7 mouse cellular contexts compared by ENCODE assay signal in genomic region chr8:70696019-70696885, GRCm38 (mm10). TPM values are rescaled to one million over a fixed set of nuclear protein-coding genes. Genes with fewer than 3 reads are reported as not detected.
DNase-seq lines count a peak whose midpoint lies in the region; ATAC-seq and TF ChIP-seq lines count a peak whose summit lies in the region.

No protein-coding gene starts in this region.

- H3K9me3 ChIP-seq in intestine, embryonic 15.5 days, result no peaks in the 10 kb centered on the region
- no peaks in the 10 kb centered on the region for H3K9me3 ChIP-seq in liver, postnatal 0 days (ENCODE audit: low read length)

- peak; percentile 20 for ATAC-seq in intestine, embryonic 15.5 days
- ATAC-seq in liver, postnatal 0 days, result peak; percentile 9; the same call in 1 of the 2 replicates

- 3% methylated on average over 31 of the region's 31 CpGs for WGBS in intestine, embryonic 15.5 days
- WGBS in liver, postnatal 0 days (ENCODE audit: insufficient replicate concordance), result 3% methylated on average over 31 of the region's 31 CpGs
- 7% methylated on average over 31 of the region's 31 CpGs for WGBS in olfactory bulb, adult 2 months

- peak overlapping the region; percentile 100 for H3K27ac ChIP-seq in gastrocnemius, adult 2 months
- H3K27ac ChIP-seq in intestine, embryonic 15.5 days, result peak overlapping the region; percentile 91
- peak overlapping the region; percentile 99 for H3K27ac ChIP-seq in liver, postnatal 0 days (ENCODE audit: low read depth)
- peak overlapping the region; percentile 70 for H3K27ac ChIP-seq in olfactory bulb, adult 2 months (ENCODE audit: insufficient read depth, low read depth, low read length)

- DNase-seq in ZHBTc4 (ENCODE audit: low read depth, low spot score), result peak; percentile 93
- peak; percentile 74 for DNase-seq in cerebellum, adult 9-11 months
- peak; percentile 87 for DNase-seq in gastrocnemius, adult 2 months
- DNase-seq in liver, postnatal 0 days, result peak; percentile 90
- peak; percentile 90 for DNase-seq in thymus, postnatal 4 days

- H3K27me3 ChIP-seq in intestine, embryonic 15.5 days (replicated peaks), result no peaks in the 10 kb centered on the region
- H3K27me3 ChIP-seq in liver, postnatal 0 days (ENCODE audit: insufficient read depth, low read length), result no peaks in the 10 kb centered on the region

- no peak for TF ChIP-seq POLR2A in olfactory bulb, adult 2 months (IDR thresholded peaks at IDR 0.05; ENCODE audit: insufficient read depth, low read depth, low read length)

- peak overlapping the region; percentile 61 for H3K4me2 ChIP-seq in intestine, embryonic 15.5 days (replicated peaks)
- peak overlapping the region; percentile 65 for H3K4me2 ChIP-seq in liver, postnatal 0 days (ENCODE audit: low read depth, low read length)

- intact Hi-C loops in gastrocnemius, adult 2 months (cut with DNase I), result no loop called here

- H3K9ac ChIP-seq in intestine, embryonic 15.5 days, result peak overlapping the region; percentile 49
- H3K9ac ChIP-seq in liver, postnatal 0 days (replicated peaks), result peak overlapping the region; percentile 16

- H3K36me3 ChIP-seq in intestine, embryonic 15.5 days, result 0 out of 2 replicates have a peak, but pooled peaks cover 2% of the 10 kb centered on the region
- H3K36me3 ChIP-seq in liver, postnatal 0 days (replicated peaks; ENCODE audit: insufficient read depth, low read length), result no peaks in the 10 kb centered on the region

- H3K4me1 ChIP-seq in intestine, embryonic 15.5 days (replicated peaks), result peaks cover 47% of the 10 kb centered on the region
- peaks cover 52% of the 10 kb centered on the region for H3K4me1 ChIP-seq in liver, postnatal 0 days (ENCODE audit: insufficient read depth)
- H3K4me1 ChIP-seq in olfactory bulb, adult 2 months (ENCODE audit: control insufficient read depth, insufficient read depth, low read length), result peaks cover 31% of the 10 kb centered on the region

- peak overlapping the region; percentile 61 for H3K4me3 ChIP-seq in gastrocnemius, adult 2 months
- peak overlapping the region; percentile 20 for H3K4me3 ChIP-seq in intestine, embryonic 15.5 days (replicated peaks)
- peak overlapping the region; percentile 22 for H3K4me3 ChIP-seq in liver, postnatal 0 days (ENCODE audit: low read depth, low read length)
- peak overlapping the region; percentile 24 for H3K4me3 ChIP-seq in olfactory bulb, adult 2 months (ENCODE audit: insufficient read depth, low read depth, low read length)

- TF ChIP-seq EP300 in liver, postnatal 0 days (IDR thresholded peaks at IDR 0.05; ENCODE audit: low read depth), result peak; percentile 38; the same call in 1 of the 2 replicates

- TF ChIP-seq CTCF in gastrocnemius, adult 2 months (IDR thresholded peaks at IDR 0.05), result no peak
- no peak for TF ChIP-seq CTCF in liver, postnatal 0 days (IDR thresholded peaks at IDR 0.05; ENCODE audit: low read depth)
- TF ChIP-seq CTCF in olfactory bulb, adult 2 months (IDR thresholded peaks at IDR 0.05; ENCODE audit: insufficient read depth, low read depth, low read length), result no peak

RNA-seq across cellular contexts. Expression of gene Jund, which starts 2.5 kb away (rescaled TPM):
- 10 to 100 TPM; 35.5 to 54.5 TPM for total RNA-seq in gastrocnemius, adult 2 months (2021)
- polyA plus RNA-seq in intestine, embryonic 15.5 days (2015; fragmentation: Nextera tagmentation; extraction: Ambion mirVana), result 83.7 and 88.8 TPM in 2 replicates
- 19.6 and 38.4 TPM in 2 replicates for polyA plus RNA-seq in liver, postnatal 0 days (2015; fragmentation: Nextera tagmentation; extraction: Ambion mirVana)
- not detected in 2 replicates for polyA plus RNA-seq in olfactory bulb, adult 2 months (2012; ENCODE audit: insufficient read depth, insufficient read length, low replicate concordance, missing spikeins)

RNA-seq across cellular contexts. Expression of gene Iqcn, which starts 7.0 kb away (rescaled TPM):
- not detected for total RNA-seq in gastrocnemius, adult 2 months (2021)
- not detected in 2 replicates for polyA plus RNA-seq in intestine, embryonic 15.5 days (2015; fragmentation: Nextera tagmentation; extraction: Ambion mirVana)
- 0.02 TPM in 1 of 2 replicates, not detected in the other for polyA plus RNA-seq in liver, postnatal 0 days (2015; fragmentation: Nextera tagmentation; extraction: Ambion mirVana)
- polyA plus RNA-seq in olfactory bulb, adult 2 months (2012; ENCODE audit: insufficient read depth, insufficient read length, low replicate concordance, missing spikeins), result not detected in 2 replicates

RNA-seq across cellular contexts. Expression of gene Gm3336, which starts 22.1 kb away (rescaled TPM):
- not detected for total RNA-seq in gastrocnemius, adult 2 months (2021)
- polyA plus RNA-seq in intestine, embryonic 15.5 days (2015; fragmentation: Nextera tagmentation; extraction: Ambion mirVana), result 2.1 and 2.5 TPM in 2 replicates
- 0.22 and 0.25 TPM in 2 replicates for polyA plus RNA-seq in liver, postnatal 0 days (2015; fragmentation: Nextera tagmentation; extraction: Ambion mirVana)
- not detected in 2 replicates for polyA plus RNA-seq in olfactory bulb, adult 2 months (2012; ENCODE audit: insufficient read depth, insufficient read length, low replicate concordance, missing spikeins)

RNA-seq across cellular contexts. Expression of gene Lsm4, which starts 23.2 kb away (rescaled TPM):
- 10 to 100 TPM; 61.7 to 65.6 TPM for total RNA-seq in gastrocnemius, adult 2 months (2021)
- 286 and 323 TPM in 2 replicates for polyA plus RNA-seq in intestine, embryonic 15.5 days (2015; fragmentation: Nextera tagmentation; extraction: Ambion mirVana)
- 98.5 and 103 TPM in 2 replicates for polyA plus RNA-seq in liver, postnatal 0 days (2015; fragmentation: Nextera tagmentation; extraction: Ambion mirVana)
- polyA plus RNA-seq in olfactory bulb, adult 2 months (2012; ENCODE audit: insufficient read depth, insufficient read length, low replicate concordance, missing spikeins), result not detected in 2 replicates

RNA-seq across cellular contexts. Expression of gene Pde4c, which starts 27.3 kb away (rescaled TPM):
- 1 to 10 TPM; 2.4 to 3.0 TPM for total RNA-seq in gastrocnemius, adult 2 months (2021)
- 0.21 and 0.53 TPM in 2 replicates for polyA plus RNA-seq in intestine, embryonic 15.5 days (2015; fragmentation: Nextera tagmentation; extraction: Ambion mirVana)
- 1.6 and 1.8 TPM in 2 replicates for polyA plus RNA-seq in liver, postnatal 0 days (2015; fragmentation: Nextera tagmentation; extraction: Ambion mirVana)
- not detected in 2 replicates for polyA plus RNA-seq in olfactory bulb, adult 2 months (2012; ENCODE audit: insufficient read depth, insufficient read length, low replicate concordance, missing spikeins)

Comparison
In these comparisons a context has a peak if more than half of its experiments do, and no peak if none do; other contexts are left out.
1. Peak in every context shown above with its lines: DNase-seq, ATAC-seq, H3K4me3 ChIP-seq and H3K27ac ChIP-seq.